Mouse (Mus musculus) natural killer cell, adult 2 months (primary cell): Measurements from ENCODE around the gene Bcl2l2.

Source experiments
- DNase-seq, 2 experiments: peaks; one replicate each; pipeline ENCODE4 v3.0.0; 2022; ENCODE audit warnings: low spot score in 2 of 2

The Bcl2l2 gene

GRCm38 (mm10) chr14:54936831-54937160 lies 53.6 kb downstream of the Bcl2l2 start:
- no peak for DNase-seq

- no peak for DNase-seq
Measured at GRCm38 (mm10) chr14:54937361-54938182, 54.4 kb downstream of the Bcl2l2 start.
